Mouse (Mus musculus) gastrocnemius, adult 2 months (tissue): ENCODE measurements around the gene Rrn3. TPM values are rescaled to one million over a fixed set of nuclear protein-coding genes. Genes with fewer than 3 reads are reported as not detected.
"Not testable (repeated sequence)": the region's sequence is repeated elsewhere in the genome, so short reads cannot be mapped to it uniquely, and the experiment has no call there.

Source experiments
- DNase-seq: peaks from one replicate; pipeline ENCODE4 v3.0.0; 2022
- H3K27ac ChIP-seq: fragments of 200-600 bp; 2 replicates; pipeline ENCODE4 v1.8.1; 2022; ENCODE audit warnings: mild to moderate bottlenecking
- H3K4me3 ChIP-seq: fragments of 200-600 bp; 2 replicates; pipeline ENCODE4 v1.8.1; 2022; ENCODE audit warnings: mild to moderate bottlenecking, moderate library complexity
- CTCF ChIP-seq: fragments of 200-600 bp; IDR thresholded peaks from 2 replicates; pipeline ENCODE4 v1.8.1; 2022; ENCODE audit warnings: antibody characterized with exemption, mild to moderate bottlenecking, moderate library complexity
- intact Hi-C: fragments of 180-260 bp; cut with DNase I; formaldehyde crosslinking; loops from one replicate; pipeline ENCODE4 v1.15.1; 2025
- long read RNA-seq, 2 experiments: library from polyadenylated mRNA; stranded (forward); transcript quantifications; one replicate each; pipeline ENCODE4 v2.0.0; 2021
- total RNA-seq, 2 experiments: library from RNA; stranded (reverse); gene quantifications; 2 replicates each; pipeline ENCODE4 v1.2.3; 2021

Rrn3 gene
- 10 to 100 TPM; 37.0 to 37.3 TPM for total RNA-seq
- long read RNA-seq, experiment 1, transcript Rrn3-201 (18 exons, 3,582 nt), result major isoform, 79 of 98 reads
- long read RNA-seq, experiment 1, partial matches to known transcripts, result 6 of 98 reads
- long read RNA-seq, experiment 1, other reads (novel, unspliced or antisense), result 13 of 98 reads
- long read RNA-seq, experiment 2, transcript Rrn3-201 (18 exons, 3,582 nt), result major isoform, 91 of 107 reads
- long read RNA-seq, experiment 2, partial matches to known transcripts, result 1 of 107 reads
- long read RNA-seq, experiment 2, other reads (novel, unspliced or antisense), result 15 of 107 reads

DNA sequence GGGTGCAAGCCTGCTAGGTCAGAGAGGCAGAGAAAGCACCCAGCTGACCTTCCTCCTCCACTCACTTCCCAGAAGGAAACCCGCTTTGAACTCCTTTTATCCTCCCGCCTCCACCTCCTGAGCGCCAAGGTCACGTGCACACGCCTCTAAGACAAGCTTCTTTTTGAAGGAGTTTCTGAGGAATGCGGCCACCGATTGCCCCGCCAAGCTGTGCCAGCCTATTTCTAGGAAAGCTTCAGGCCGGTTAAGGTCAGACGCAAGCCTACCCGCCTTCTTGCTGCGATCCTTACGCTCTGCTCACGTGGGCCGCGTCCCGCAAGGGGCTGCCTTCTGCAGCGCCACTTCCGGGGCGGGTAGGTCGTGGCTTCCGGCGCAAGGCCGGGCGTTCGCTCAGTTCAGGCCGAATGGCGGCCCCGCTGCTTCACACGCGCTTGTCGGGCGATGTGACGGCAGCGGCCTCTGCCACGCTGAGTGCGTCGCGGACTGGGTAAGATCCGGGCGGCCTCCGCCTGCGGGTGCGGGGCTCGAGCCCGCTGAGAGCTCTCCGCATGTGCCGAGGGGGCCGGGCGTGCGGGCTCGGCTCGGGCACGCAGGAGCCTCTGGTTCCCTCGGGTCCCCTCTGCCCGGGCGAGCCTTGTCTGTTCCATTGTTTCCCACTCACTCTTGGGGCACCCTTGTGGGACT, at the start of gene Rrn3:
Gene Rrn3 (plus strand): TSS at position 356 of the 684 bp plus-strand sequence.
- peak; percentile 95 for DNase-seq
- intact Hi-C loops, result loop anchor here (5.0 kb wide), 1 partner anchor 37 kb away; the partner anchor contains the start of gene Ntan1
- no peak for TF ChIP-seq CTCF
- Histone ChIP-seq H3K27ac (peak within 1 kb of the TSS; percentile 97), H3K4me3 (peak within 1 kb of the TSS; percentile 80)

GRCm38 (mm10) chr16:13732786-13733185, 47.7 kb upstream of the Rrn3 start:
- intact Hi-C loops, result loop anchor here (1.0 to 5.0 kb wide), 2 partner anchors 614 to 710 kb away; no protein-coding TSS in a partner anchor
- Histone ChIP-seq H3K4me3 (no peak overlapping the region), H3K27ac (no peak overlapping the region)
- no peak for TF ChIP-seq CTCF
- DNase-seq, result no peak

DNA sequence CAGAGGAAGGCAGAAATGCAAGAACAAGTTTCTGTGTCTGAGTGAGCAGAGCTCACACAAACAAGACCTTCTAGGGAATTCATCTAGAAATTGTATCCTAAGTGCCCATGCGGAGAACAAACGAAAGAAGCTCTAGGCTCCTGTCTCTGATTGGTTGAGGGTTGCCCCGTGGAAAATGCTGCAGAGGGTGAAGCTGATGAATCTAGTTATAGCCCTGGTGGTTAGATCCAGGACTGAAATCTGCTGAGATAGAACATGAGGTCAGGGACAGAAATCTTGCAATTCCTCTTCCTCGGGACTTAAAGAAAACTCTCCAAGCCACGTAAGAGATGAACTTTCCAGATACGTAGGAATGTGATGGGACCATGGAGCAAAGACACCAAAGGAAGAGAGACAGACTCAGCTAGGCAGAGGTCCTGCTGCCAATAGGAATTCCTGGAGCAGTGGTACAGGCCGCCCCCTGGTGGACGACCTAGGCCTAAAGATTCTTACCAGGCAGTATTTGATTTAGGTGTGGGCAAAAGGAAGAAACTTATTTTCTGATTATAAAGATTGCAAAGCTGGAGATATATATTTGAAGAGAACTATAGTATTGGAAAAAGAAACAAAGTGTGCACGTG, 46.9 kb upstream of the Rrn3 start:
- no peak overlapping the region for H3K27ac ChIP-seq
- peak; percentile 89 for TF ChIP-seq CTCF
- H3K4me3 ChIP-seq, result no peak overlapping the region
- DNase-seq, result peak; percentile 82
- intact Hi-C loops, result loop anchor here (5.0 kb wide), 1 partner anchor 711 kb away; no protein-coding TSS in a partner anchor

DNA sequence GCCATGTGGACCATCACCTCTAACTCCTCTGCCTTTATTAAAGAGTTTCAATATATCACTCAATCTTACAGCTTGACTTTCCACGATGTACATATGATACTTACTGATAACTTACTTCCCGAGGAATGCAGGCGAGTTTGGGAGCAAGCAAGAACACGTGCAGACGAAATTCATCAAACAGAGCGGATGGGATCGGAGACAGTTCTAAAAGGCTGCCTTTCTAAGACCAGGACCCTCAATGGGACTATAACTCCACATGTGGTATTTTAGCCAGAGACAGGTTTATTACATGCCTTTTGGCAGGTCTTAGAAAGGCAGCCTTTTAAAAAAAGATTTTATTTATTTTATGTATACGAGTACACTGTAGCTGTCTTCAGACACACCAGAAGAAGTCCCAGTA, 44.5 kb upstream of the Rrn3 start:
- no peak for TF ChIP-seq CTCF
- no peak overlapping the region for H3K4me3 ChIP-seq
- DNase-seq, result no peak
- intact Hi-C loops, result no loop called here
- H3K27ac ChIP-seq, result no peak overlapping the region

- intact Hi-C loops, H3K4me3 ChIP-seq, H3K27ac ChIP-seq, DNase-seq: not testable (repeated sequence)
Measured at GRCm38 (mm10) chr16:13739044-13739443, 41.5 kb upstream of the Rrn3 start.

DNA sequence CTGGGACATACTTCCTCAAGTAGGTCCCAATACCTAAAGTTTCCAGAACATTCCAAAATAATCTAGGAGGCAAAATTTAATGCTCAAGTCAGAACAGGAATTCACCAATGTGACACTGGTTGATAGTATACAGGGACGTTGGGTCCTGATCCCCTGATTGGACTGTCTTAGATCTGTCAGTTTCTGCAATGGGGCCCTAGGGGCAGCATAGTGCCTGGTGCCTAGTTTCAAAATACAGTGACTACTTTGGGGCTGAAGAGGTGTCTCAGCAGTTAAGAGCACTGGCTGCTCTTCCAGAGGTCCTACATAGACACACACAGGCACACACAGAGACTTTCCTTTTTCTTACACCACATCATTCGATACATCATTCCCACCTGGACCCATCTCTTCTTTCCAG, 39.7 kb upstream of the Rrn3 start:
- Histone ChIP-seq H3K4me3 (no peak overlapping the region), H3K27ac (no peak overlapping the region)
- DNase-seq, result no peak
- no peak for TF ChIP-seq CTCF
- intact Hi-C loops, result no loop called here

DNA sequence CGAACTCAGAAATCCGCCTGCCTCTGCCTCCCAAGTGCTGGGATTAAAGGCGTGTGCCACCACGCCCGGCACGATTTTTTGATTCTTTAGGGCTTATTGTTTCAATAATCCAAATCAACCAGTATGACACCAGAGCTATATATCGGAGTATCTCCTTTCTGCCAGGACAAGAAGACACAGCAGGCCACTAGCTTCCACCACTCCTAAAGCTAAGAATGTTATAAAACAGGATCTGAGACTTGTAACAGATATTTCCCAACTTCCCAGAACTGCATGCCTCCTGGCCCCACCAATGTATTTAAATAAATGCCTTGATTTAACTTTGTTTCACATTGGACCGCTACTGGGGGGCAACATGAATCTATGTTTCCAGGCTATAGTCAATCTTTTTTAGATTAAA, 32.8 kb upstream of the Rrn3 start:
- DNase-seq, result no peak

GRCm38 (mm10) chr16:13748124-13748523, 32.4 kb upstream of the Rrn3 start:
- no peak for TF ChIP-seq CTCF
- intact Hi-C loops, result no loop called here
- no peak overlapping the region for H3K27ac ChIP-seq

More for the DNA sequence above, 32.8 kb upstream of the Rrn3 start:
- Histone ChIP-seq H3K27ac (no peak overlapping the region), H3K4me3 (no peak overlapping the region)
- intact Hi-C loops, result no loop called here
- no peak for TF ChIP-seq CTCF

GRCm38 (mm10) chr16:13748813-13749212, 31.7 kb upstream of the Rrn3 start:
- DNase-seq, H3K27ac ChIP-seq, H3K4me3 ChIP-seq, intact Hi-C loops: not testable (repeated sequence)

More at GRCm38 (mm10) chr16:13748124-13748523, 32.4 kb upstream of the Rrn3 start:
- DNase-seq, result no peak
- H3K4me3 ChIP-seq, result no peak overlapping the region

GRCm38 (mm10) chr16:13749306-13749705, 31.2 kb upstream of the Rrn3 start:
- TF ChIP-seq CTCF, result no peak
- DNase-seq, result no peak
- intact Hi-C loops, result no loop called here
- H3K4me3 ChIP-seq, result no peak overlapping the region
- H3K27ac ChIP-seq, result no peak overlapping the region

- no peak for TF ChIP-seq CTCF
- no peak for DNase-seq
- no peak overlapping the region for H3K27ac ChIP-seq
- no peak overlapping the region for H3K4me3 ChIP-seq
- intact Hi-C loops, result no loop called here
Measured at GRCm38 (mm10) chr16:13749981-13750380, 30.5 kb upstream of the Rrn3 start.

GRCm38 (mm10) chr16:13750626-13751025, 29.9 kb upstream of the Rrn3 start:
- TF ChIP-seq CTCF, result no peak
- DNase-seq, result no peak
- H3K27ac ChIP-seq, result no peak overlapping the region
- no peak overlapping the region for H3K4me3 ChIP-seq
- intact Hi-C loops, result no loop called here

DNA sequence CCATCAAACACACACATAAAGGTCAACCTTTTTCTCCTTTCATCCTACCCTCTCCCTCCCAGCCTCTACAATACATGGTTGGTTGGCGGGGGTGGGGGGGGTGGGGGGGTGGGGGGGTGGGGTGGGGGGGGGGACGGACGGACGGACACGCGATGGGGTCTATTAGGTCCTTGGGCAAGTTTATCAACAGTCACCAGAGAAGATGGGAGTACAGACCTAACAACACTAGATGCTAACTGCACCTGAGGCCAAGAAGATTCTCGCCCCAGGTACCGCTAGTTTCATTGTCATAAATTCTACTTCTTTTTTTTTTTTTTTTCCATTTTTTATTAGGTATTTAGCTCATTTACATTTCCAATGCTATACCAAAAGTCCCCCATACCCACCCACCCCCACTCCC, 26.5 kb upstream of the Rrn3 start:
- Histone ChIP-seq H3K4me3 (peak overlapping the region; percentile 91), H3K27ac (peak overlapping the region; percentile 78)
- no peak for DNase-seq
- TF ChIP-seq CTCF, result no peak
- intact Hi-C loops, result no loop called here
